Mouse (Mus musculus) heart, adult 2 months (tissue): ENCODE measurements around the gene Palm.

ENCODE experiments used
- CTCF ChIP-seq: fragments of 200-600 bp; IDR thresholded peaks from 2 replicates; pipeline ENCODE4 v1.8.1; 2022; ENCODE audit warnings: antibody characterized with exemption, mild to moderate bottlenecking, moderate library complexity
- POLR2A ChIP-seq: fragments of 200-500 bp; IDR thresholded peaks from 2 replicates; pipeline ENCODE4 v1.6.1; 2011; ENCODE audit warnings: mild to moderate bottlenecking, low read depth, low read length, control low read depth; ENCODE audit not compliant: insufficient read depth

GRCm38 (mm10) chr10:79820277-79820676 is 26.9 kb downstream of the Palm start:
- TF ChIP-seq POLR2A (no peak), CTCF (no peak)
